Mouse (Mus musculus): ENCODE measurements around the gene Scgb1b3. TPM values are rescaled to one million over a fixed set of nuclear protein-coding genes. Genes with fewer than 3 reads are reported as not detected.

Gene Scgb1b3
- total RNA-seq (2023; ENCODE audit: inconsistent age), result not detected in 4 replicates

GRCm38 (mm10) chr7:31375292-31375691 lies at the start of gene Scgb1b3:
Scgb1b3 (plus strand) TSS chr7:31375592.

DNA sequence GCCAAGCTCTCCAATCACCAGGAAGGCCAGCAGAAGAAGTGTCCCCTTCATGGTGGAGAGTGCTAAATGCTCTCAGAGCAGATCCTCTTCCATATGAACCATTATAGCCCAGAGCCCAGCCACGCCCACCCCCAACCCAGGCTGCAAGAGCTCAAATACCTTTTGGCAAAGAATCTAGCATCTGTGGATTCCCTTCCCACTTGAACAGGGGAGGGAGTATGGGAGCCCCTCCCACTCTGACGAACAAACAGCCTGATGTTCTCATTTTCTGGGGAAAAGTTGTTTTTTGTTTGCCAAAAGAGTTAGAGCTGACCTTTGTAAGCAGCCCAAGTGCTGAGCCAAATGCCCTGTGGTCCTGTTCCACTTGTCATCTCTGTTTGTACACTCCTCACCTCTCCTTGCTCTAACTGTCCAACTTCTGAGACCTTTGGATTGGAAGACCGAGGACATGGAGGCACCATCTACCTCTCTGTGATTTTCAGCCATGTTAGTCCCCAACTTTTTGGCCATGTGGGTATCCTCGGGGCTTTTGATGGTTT lies 13.3 kb upstream of the Scgb1b3 start, which contains the start of gene Scgb2b3:
Scgb2b3 (minus strand) TSS at position 51 of the 539 bp plus-strand sequence.

Other genes with a start within 250 kb of the Scgb1b3 start
- 0.58 to 1.4 TPM (median 0.89 TPM) in 4 replicates for gene Scn1b, start 248.6 kb upstream of the Scgb1b3 start, total RNA-seq (2023; ENCODE audit: inconsistent age)
- gene Gramd1a, start 219.7 kb upstream of the Scgb1b3 start, total RNA-seq (2023; ENCODE audit: inconsistent age), result 241 to 263 TPM (median 254 TPM) in 4 replicates
- not detected in 4 replicates for gene Scgb2b2, start 85.1 kb upstream of the Scgb1b3 start, total RNA-seq (2023; ENCODE audit: inconsistent age)
- not detected in 4 replicates for gene Scgb1b2, start 83.8 kb upstream of the Scgb1b3 start, total RNA-seq (2023; ENCODE audit: inconsistent age)
- gene Scgb2b3, start 13.5 kb upstream of the Scgb1b3 start, total RNA-seq (2023; ENCODE audit: inconsistent age), result not detected in 4 replicates

Measured in B cell, adult (primary cell).